Mouse (Mus musculus) testis, adult 2 months (tissue): Measurements from ENCODE around the gene Ggt5.

Experiments used
- CTCF ChIP-seq: fragments of 200-500 bp; IDR thresholded peaks from 2 replicates; pipeline ENCODE4 v1.5.1; 2012; ENCODE audit warnings: low read depth, mild to moderate bottlenecking, inconsistent platforms, low read length, moderate library complexity; ENCODE audit not compliant: control insufficient read depth, insufficient read depth, insufficient replicate concordance
- POLR2A ChIP-seq: fragments of 200-500 bp; IDR thresholded peaks from 2 replicates; pipeline ENCODE4 v1.6.1; 2012; ENCODE audit warnings: low read depth, mild to moderate bottlenecking, inconsistent platforms, low read length, moderate library complexity; ENCODE audit not compliant: control insufficient read depth

GRCm38 (mm10) chr10:75561071-75561654, 28.0 kb upstream of the Ggt5 start, which contains the start of gene Ggt1:
- TF ChIP-seq POLR2A (no peak), CTCF (no peak)
